Mouse (Mus musculus): ENCODE results near the gene Cox7b.
"Not testable (repeated sequence)": the region's sequence is repeated elsewhere in the genome, so short reads cannot be mapped to it uniquely, and the experiment has no call there.

Gene Cox7b

GRCm38 (mm10) chrX:106015571-106016322, at the start of gene Cox7b:
Gene Cox7b, plus strand, starts transcription at chrX:106015700.
- peak; percentile 86 for DNase-seq (ENCODE audit: low read depth)

- no peak for DNase-seq (ENCODE audit: low read depth)
Observed at GRCm38 (mm10) chrX:106001605-106002004, 13.9 kb upstream of the Cox7b start.

GRCm38 (mm10) chrX:106010762-106011161, 4.7 kb upstream of the Cox7b start:
- no peak for DNase-seq (ENCODE audit: low read depth)

- peak; percentile 74 for DNase-seq (ENCODE audit: low read depth)
Observed at GRCm38 (mm10) chrX:106011465-106012159, 3.9 kb upstream of the Cox7b start, which contains the start of gene Magt1. Gene Magt1, minus strand, starts transcription at chrX:106011906.

- no peak for DNase-seq (ENCODE audit: low read depth)
Observed at GRCm38 (mm10) chrX:106012559-106012958, 2.9 kb upstream of the Cox7b start.

GRCm38 (mm10) chrX:106013217-106013616, 2.3 kb upstream of the Cox7b start:
- no peak for DNase-seq (ENCODE audit: low read depth)

GRCm38 (mm10) chrX:106014741-106015377, 641 bp upstream of the Cox7b start:
- DNase-seq (ENCODE audit: low read depth), result not testable (repeated sequence)

GRCm38 (mm10) chrX:106017102-106017501, 1.6 kb downstream of the Cox7b start:
- DNase-seq (ENCODE audit: low read depth), result no peak

GRCm38 (mm10) chrX:106017516-106017915, 2.0 kb downstream of the Cox7b start:
- no peak for DNase-seq (ENCODE audit: low read depth)

GRCm38 (mm10) chrX:106026418-106027342, 11.2 kb downstream of the Cox7b start, which contains the start of gene Atp7a:
Gene Atp7a, plus strand, starts transcription at chrX:106027276.
- DNase-seq (ENCODE audit: low read depth), result peak; percentile 84

GRCm38 (mm10) chrX:106027343-106027674, 11.8 kb downstream of the Cox7b start:
- DNase-seq (ENCODE audit: low read depth), result no peak

- DNase-seq (ENCODE audit: low read depth), result no peak
Observed at GRCm38 (mm10) chrX:106030176-106030575, 14.7 kb downstream of the Cox7b start.

- no peak for DNase-seq (ENCODE audit: low read depth)
Observed at GRCm38 (mm10) chrX:106031124-106031523, 15.6 kb downstream of the Cox7b start.

GRCm38 (mm10) chrX:106035727-106036126, 20.2 kb downstream of the Cox7b start:
- DNase-seq (ENCODE audit: low read depth), result no peak

GRCm38 (mm10) chrX:106037185-106037752, 21.8 kb downstream of the Cox7b start:
- DNase-seq (ENCODE audit: low read depth), result no peak

GRCm38 (mm10) chrX:106043863-106044617, 28.5 kb downstream of the Cox7b start:
- peak; percentile 72 for DNase-seq (ENCODE audit: low read depth)

GRCm38 (mm10) chrX:106045455-106045854, 30.0 kb downstream of the Cox7b start:
- no peak for DNase-seq (ENCODE audit: low read depth)

- peak; percentile 15 for DNase-seq (ENCODE audit: low read depth)
Observed at GRCm38 (mm10) chrX:106045928-106046327, 30.4 kb downstream of the Cox7b start.

GRCm38 (mm10) chrX:106048191-106048590, 32.7 kb downstream of the Cox7b start:
- DNase-seq (ENCODE audit: low read depth), result no peak

Measured in c-Kit-positive CD71-positive TER-119-negative erythroid progenitor cells, embryonic 14.5 days (primary cell).